Mouse (Mus musculus): ENCODE measurements around the gene Mvb12a.
"Not testable (repeated sequence)": the region's sequence is repeated elsewhere in the genome, so short reads cannot be mapped to it uniquely, and the experiment has no call there.

Mvb12a gene

DNA sequence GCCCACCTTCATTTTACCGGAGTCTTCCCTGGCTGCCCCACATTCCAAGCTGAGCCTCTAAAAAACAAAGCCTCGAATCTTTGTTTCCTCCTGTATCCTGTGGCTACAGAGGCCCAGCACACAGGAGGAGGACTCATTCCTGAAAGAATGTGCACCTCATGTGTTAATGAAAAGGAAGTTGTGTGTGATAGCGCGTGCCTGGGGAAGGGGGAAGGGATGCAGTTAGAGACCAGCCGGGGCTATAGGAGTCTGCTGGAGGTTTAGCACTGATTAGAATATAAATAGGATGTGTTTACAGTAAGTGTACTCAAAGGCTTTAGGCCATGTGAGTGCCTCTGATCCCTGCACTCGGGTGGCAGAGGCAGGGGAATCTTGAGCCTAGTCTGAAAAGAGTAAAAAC is 16.4 kb upstream of the Mvb12a start:
- DNase-seq (ENCODE audit: low read depth, low spot score): no peak

DNA sequence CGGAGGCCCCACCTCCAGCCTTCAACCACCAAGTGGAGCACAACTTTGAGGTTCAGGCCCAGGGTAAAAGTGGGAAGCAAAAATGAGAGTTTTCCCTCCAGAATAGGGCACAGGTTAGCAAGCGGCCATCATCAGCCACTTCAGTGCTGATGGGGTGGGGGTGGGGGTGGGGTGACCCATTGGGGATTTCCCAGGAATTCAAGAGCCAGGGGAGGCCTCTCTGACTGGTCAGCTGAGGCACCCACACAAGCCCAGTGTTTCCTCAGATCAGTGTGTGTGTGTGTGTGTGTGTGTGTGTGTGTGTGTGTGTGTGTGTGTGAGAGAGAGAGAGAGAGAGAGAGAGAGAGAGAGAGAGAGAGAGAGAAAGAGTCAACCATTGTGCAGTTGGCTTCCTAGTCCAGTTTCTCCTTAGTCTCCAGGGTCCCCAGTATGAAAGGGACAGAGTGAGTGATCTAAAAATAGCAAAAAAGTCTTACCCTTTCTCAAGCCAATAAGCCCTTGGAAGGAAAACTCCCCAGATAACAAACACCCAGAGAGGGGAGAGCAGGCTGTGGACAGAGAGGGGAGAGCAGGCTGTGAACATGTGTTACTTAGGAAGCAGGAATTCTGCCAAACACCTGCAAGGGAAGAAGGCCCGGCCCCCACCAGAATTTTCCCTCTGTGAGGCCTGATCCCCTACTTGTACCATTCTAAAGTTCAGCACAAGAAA is 15.4 kb upstream of the Mvb12a start:
- no peak for DNase-seq (ENCODE audit: low read depth, low spot score)

DNA sequence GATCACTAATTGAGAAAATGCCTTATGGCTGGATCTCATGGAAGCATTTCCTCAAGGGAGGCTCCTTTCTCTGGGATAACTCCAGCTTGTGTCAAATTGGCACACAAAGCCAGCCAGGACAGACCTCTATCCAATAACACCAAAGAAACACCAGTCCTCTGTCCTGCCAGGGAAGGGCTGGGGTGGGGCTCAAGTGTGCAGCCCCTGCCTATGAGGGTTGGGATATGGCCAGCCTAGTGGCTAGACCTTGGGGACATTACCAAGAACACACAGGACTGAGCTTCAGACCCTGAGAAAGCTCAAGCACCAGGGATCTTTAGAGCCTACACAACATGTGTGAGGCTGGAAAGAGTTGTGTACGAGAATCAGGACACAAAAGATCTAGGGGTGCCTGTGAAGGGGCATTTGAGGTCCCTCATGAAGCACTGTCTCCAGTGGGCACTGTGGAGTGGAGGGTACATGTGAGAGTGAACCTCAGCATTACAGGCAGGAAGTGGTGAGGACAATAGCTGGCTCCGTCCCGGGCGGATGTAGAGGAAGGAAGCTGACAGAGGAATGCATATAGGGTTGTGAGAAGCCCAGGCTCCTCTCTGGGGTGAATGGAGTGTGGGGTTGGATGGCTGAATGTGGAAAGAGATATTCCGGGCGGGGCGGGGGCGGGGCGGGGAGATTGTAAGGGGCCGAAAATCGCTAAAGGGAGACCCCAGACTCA is 14.2 kb upstream of the Mvb12a start:
- DNase-seq (ENCODE audit: low read depth, low spot score): no peak

DNA sequence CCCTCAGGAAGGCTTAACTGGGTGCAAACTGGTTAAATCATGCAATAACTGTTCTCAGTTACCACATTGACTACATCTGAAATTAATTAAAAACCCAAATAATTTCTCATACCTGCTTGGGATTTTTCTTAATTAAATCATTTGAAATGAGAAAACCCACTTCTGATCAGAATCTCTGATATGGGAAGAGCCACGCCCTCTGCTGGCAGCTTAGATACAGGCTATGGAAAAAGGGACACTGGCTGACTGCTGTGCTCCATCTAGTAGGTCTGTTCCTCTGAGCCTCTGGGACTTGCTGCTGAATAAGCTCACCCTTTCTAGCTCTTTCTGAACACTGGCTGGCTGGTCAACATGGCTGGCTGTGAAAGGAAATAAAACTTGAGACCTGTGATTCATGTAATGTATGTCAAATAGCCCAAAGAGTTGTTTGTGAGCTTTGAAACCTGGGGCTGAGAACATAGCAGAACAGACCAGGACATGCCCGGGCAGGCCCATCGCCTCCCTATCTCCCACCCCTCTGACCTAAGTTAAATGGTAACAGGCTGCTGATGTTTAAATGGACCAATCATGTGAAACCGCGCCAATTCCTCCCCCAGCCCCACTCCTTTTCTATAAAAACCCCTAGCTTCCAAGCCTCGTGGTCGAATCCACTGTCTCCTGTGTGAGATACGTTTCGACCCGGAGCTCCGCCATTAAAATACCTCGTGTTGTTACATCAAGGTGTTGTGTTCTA is 11.8 kb upstream of the Mvb12a start:
- not testable (repeated sequence) for DNase-seq (ENCODE audit: low read depth, low spot score)

DNA sequence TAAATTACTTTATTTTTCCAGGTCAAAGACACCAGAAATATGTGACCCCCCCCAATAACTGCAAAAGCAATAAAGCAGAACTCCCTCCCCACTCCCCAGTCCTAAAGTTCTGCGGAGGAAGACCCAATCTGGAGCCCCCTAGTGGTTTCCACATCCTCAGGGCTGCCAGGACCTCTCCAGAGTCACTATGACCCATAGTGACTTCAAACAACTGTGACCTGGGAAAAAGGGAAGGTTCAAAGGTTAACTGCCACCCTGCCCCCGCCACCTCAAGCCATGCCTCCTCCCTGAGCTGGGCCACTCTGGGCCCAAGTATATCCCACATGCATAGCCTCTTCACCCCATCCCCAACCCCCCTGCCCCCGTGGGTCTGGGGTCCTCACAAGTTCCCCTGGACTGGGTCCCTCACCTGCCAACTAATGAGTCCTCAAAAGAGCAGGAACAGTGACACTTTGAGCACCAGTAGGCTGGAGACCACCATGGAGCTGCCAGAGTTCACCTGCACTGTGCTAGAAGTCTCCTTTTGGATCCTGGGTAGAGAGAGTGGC is 8.4 kb upstream of the Mvb12a start:
- no peak for DNase-seq (ENCODE audit: low read depth, low spot score)

DNA sequence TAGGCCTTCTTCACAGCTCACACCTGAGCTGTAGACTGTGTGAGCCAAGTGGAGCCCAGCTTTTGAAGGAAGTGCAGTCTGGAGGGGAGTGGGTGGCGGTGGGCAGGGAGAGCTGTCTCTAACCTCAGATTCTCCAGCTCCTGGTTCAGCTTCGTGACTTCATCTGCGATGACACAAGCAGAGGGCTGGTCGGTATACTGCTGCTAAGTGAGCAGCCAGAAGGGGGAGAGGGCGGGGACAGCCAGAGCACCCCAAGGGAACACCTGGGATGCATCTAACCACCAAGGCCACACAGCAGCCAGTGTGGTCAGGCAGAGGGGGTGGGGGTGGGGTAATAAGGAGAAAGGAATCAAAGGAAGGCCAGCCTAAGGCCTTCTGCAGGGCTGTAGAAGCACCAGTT is 7.1 kb upstream of the Mvb12a start:
- DNase-seq (ENCODE audit: low read depth, low spot score): no peak

DNA sequence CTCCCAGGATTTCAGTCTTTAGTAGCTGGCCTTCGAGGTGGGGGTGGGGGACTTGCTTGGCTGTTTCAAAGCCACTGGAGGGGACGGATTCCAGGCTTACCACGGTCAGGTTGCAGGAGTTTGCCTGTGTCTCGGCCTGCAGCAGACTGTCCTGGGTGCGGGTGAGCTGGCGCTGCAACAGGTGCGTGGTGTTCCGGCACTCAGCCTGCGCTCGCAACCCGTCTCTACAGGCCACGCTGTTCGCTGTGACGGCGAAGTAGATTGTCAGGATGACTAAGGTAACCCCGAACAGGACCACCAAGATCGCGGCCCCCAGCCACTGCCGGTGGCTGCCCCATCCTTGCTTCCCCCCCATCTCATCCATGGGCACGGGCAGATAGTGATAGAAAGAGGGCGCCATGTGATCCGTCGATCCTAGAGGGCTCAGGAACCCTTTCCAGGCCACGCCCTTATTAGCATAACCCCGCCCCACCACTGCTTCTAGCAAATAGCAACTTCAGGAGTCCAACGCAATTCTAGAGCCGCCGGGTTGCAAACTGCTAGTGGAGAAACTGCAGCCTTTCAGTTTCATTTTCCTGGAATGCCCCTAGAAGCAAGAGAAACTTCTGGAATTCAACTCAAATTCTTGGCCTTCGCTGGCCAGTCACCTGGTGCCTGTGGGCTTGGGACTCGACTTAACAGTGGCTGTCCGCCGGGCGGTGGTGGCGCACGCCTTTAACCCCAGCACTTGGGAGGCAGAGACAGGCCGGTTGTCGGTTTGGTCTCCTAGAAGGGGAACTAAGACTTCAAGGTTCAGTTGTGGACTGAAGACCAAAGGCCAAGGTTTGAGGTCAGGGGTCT is 5.5 kb upstream of the Mvb12a start, which contains the start of gene Bst2:
Gene Bst2 (minus strand): TSS at position 429 of the 840 bp plus-strand sequence.
- peak; percentile 77 for DNase-seq (ENCODE audit: low read depth, low spot score)

DNA sequence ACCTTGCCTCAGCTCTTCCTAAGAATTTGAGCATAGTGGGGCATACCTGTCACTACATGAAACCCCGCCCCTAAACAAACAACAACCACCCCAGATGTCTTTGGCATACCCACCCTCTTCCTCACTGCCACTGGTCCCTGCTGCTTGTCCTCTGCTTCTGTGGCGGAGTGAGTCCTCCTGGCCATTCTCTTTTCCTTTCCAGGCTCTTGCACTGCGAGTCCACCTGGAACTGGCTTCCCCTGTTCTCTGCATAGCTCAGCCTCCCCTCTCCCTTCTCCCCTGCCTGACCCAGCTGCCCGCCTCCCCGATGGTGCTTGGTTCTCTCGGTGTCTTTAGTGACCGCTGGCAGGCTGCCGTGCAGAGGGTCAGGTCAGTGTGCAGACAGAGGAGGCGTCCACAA is 1.0 kb downstream of the Mvb12a start:
- DNase-seq (ENCODE audit: low read depth, low spot score): no peak

DNA sequence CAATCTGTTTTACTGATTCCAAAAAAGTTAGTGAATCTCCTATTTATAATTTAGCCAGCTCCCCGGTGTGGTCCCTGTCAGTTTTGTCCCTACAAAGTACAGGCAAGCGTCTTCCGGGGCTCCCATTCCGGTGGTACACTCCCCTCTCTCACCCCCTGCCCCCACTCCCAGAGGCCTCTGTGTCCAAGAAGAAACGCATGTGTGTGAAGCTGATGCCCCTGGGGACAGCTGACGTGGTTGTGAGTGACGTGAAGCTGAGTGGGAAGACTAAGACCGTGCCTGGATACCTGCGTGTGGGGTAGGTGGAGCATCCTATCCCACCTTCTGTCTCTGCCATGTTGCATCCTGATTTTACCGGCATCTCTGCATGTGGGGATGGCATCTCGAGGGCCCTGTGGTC is 2.3 kb downstream of the Mvb12a start:
- DNase-seq (ENCODE audit: low read depth, low spot score): no peak

DNA sequence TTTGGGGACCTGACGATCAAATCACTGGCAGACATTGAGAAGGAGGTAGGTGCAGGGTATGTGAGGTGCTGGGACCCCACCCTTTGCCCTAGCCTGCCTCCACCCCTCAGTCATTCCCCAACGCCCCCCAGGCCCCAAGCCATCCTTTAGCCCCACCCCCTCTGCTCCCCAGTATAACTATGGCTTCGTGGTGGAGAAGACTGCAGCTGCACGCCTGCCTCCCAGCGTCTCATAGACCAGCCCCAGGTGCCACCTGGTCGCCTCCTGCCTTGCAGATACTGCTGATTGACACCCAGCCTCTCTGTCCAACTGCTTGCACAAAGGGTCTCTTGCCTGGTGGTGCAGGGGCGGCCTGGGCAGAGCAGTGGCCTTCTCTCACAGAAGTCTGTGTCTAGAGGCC is 4.9 kb downstream of the Mvb12a start:
- no peak for DNase-seq (ENCODE audit: low read depth, low spot score)

DNA sequence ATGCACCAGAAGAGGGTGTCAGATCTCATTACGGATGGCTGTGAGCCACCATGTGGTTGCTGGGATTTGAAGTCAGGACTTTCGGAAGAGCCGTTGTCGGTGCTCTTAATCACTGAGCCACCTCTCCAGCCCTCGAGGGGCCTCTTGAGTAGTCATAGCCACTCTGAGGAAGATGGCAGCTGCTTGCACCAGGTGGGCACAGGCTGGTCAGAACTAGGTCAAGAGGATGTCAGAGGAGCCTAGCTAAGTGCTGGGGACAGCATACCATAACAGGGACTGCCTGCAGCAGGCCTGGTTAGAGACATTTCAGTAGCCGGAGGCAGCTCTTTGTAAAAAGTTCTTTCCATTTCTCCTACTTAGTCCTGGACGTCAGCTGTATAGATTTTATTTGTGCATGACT is 8.0 kb downstream of the Mvb12a start:
- no peak for DNase-seq (ENCODE audit: low read depth, low spot score)

DNA sequence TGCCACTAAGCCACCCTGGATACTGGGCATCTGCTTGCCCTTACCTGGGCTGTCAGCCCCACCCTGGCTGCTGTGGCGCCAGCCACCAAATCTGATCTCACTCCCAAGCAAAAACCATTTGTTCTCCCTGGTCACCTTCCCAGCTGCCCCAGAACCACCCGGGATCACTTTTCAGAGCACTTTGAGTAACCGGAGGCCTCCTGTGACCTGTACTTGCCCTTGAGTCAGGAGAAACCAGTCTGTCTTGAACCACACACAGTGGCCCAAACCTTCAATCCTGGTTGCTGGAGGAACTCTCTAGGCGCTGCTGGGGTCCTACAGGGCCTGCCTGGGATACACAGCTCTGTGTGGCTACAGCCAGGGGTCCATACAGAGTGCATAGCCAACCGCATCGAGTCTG is 10.0 kb downstream of the Mvb12a start:
- DNase-seq (ENCODE audit: low read depth, low spot score): no peak

DNA sequence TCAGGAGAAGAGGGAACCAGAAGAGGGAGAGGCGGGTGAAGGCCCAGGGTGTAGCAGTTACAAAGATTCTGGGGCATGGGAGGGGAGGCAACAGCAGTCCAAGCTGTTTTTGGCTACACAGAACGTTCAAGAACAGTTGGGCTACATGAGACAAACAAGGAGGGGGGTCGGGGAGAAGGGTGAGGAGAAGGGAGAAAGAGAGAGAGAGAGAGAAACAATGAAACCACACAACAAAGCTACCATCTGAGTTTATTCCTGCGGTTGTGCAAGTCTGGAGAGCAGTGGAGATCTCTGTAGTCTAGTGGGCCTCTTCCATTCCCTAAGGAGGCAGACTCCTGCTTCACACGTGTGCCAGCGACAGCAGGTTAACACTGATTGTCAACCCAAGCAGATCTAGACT is 11.3 kb downstream of the Mvb12a start:
- no peak for DNase-seq (ENCODE audit: low read depth, low spot score)

DNA sequence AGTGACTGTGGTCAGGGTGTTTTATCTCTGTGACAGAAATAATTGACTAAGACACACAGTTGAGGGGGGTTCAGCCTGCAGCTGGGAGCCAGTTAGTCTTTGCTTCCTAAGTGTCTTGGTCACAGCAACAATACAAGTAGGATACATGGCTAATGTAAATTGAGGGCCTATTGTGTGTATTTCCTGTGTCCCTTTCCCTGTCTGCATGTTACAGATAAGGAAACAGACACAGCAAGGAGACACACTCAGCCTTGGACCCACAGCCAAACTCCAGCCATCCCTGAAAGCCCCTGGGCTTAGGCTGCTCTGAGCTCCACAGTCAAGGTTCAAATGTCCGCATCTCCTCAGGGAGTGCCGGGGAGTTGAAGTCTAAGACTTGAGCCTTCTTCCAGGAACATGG is 11.9 kb downstream of the Mvb12a start:
- DNase-seq (ENCODE audit: low read depth, low spot score): no peak

DNA sequence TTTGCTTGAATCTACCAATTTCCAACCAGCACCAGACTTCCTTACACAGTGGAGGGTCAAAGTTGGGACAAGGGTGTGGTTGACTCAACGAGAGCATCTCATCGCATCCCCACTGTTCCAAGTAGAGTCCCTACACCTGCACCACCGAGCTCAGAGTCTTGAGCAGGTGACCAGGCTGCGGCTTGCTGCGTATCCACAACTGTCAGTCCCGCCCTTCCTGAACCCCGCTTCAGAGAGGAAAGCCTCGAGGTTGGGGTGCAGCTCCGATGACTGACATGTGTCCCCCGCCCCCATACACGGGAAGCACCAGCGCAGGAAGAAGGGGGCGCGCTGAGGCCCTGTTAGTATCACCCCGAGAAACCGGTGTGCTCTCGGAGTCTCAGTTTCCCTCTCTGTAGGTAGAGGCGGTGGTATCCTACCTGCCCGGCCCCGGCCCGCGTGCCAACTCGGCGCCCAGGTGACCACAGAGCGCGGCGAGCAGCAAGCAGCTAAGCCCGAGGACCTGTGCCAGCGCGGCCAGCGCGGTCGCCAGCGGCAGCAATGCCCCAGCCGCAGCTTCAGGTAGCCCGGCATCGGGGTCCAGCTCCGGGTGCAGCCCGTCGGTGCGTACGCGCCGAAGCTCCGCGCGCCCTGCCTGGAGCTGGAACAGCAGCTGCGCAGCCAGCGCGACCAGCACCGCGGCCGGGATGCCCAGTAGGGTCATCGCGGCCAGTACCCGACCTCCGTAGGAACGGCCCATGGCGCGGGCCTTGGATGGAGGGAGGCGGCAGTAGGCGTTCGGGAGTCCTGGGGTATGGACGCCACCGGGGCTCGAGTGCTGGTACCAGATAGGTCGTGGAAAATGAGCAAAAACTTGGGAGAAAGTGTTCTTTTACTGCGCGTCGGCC is 15.6 kb downstream of the Mvb12a start, which contains the start of gene Tmem221:
Gene Tmem221 (minus strand): TSS at position 801 of the 887 bp plus-strand sequence.
- DNase-seq (ENCODE audit: low read depth, low spot score): no peak

DNA sequence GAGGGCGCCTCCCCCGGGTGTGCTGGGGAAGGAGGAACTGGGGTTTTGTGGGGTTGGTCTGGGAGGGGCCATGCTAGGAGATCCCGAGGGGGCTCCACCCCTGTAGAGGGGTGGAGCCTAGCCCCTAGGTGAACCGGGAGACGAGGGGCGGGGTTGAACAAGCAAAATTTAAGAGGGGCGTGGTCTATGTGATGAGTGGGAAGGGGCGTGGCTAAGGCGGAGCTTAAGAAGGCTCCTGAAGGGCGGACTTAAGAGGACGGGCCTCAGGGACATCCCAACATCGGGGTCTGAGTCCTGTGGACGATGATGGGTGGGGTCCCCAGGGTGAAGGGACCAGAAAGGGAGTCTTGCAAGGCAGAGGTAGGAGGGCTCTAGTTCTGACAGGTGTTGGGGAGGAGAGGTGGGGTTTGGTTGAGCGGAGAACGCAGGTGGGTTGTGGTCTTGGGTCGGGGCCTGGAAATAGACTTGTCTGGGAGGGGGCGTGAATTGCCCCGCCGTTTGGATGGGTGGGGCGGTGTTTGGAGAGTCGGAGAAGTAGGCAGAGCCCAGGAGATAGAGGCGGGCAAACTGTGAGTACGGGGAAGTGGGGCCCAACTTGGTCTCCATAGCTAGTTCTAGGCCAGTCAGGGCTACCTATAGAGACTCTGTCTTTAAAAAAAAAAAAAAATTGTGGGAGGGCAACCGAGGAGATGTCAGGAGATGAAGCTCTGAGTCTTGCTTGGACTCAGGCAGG is 16.4 kb downstream of the Mvb12a start:
- peak; percentile 56 for DNase-seq (ENCODE audit: low read depth, low spot score)

DNA sequence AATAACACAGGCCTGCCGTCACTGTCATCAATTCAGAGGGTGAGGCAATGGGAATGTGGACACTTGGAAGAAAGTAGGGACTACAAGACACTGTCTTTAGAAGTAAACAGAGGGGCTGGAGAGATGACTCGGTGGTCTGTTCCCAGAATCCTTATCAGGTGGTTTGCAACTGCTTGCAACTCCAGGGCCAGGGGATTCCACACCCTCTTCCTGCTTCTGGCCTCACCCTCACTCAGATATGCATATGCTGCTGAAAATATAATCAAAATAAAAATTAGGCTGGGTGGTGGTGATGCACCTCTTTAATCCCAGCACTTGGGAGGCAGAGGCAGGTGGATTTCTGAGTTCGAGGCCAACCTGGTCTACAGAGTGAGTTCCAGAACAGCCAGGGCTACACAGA is 17.3 kb downstream of the Mvb12a start:
- no peak for DNase-seq (ENCODE audit: low read depth, low spot score)

DNA sequence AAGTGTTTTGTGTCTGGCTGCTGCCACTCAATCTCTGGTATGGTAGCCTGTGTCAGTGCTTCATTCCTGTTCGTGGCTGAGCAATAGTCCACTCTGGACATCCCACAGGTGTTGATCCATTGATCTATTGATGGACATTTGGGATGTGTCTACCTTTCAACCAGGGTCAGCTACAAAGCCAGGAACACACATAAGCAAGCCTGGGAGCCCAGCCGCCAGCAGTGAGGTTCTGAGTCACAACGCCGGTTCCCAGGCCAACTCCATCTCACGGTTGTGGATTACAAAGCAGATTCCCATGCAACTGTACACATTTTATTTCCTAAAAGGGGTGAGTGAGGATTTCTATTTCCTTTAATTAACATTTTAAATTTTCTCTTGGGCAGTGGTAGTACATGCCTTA is 18.0 kb downstream of the Mvb12a start:
- DNase-seq (ENCODE audit: low read depth, low spot score): no peak

DNA sequence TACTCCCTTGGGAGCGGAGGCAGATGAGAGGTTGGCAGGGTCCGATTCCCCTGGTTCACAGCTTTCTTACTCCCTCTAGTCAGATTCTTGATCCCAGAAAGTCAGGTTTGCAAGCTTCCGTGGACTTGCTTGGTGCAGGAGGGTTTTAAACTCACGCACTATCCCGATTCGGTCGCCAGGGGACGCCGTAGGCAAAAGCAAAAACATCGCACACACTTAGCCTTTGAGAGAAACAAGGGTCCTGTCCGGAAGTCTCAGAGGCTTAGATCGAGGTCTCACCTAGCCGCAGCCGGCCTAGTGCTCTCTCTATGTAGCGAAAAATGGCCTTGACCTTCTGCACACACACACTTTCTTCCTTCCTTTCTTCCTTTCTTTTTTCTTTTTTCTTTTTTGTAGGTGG is 18.7 kb downstream of the Mvb12a start:
- peak; percentile 82 for DNase-seq (ENCODE audit: low read depth, low spot score)

DNA sequence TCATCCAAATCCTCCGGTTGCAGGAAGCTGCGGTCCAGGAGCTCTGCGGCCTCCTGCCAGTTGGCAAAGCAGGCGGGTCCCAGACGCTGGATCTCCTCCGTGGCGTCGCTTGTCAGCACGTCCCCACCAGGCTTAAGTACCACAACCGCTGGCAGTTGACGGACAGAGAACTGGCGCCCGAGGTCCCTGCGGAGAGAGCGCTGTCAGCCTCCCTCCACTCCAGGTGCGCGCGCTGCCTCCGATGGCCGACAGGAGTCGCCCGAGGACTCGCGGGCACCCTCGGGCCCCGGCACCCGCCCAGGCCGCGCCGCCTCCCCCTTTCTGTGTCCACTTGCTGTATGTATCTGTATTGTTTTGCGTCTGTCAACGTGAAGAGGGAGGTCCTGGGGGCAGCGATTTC is 20.0 kb downstream of the Mvb12a start:
- DNase-seq (ENCODE audit: low read depth, low spot score): no peak

Measured in forelimb bud, embryonic 11.5 days (tissue).